Mouse (Mus musculus) forebrain, postnatal 0 days (tissue): ENCODE results near the gene Tmem189. TPM values are rescaled to one million over a fixed set of nuclear protein-coding genes. Genes with fewer than 3 reads are reported as not detected.

Experiments used
- ATAC-seq: fragments of 200-750 bp; cut with Nextera tagmentation; 2 replicates; pipeline ENCODE4 v1.8.0; 2017; ENCODE audit warnings: mild to moderate bottlenecking, moderate library complexity
- DNase-seq: peaks from one replicate; pipeline ENCODE4 v3.0.0-alpha.2; 2015
- H3K27ac ChIP-seq: fragments of 300-500 bp; sonication (generic); 2 replicates; pipeline ENCODE4 v1.5.1; 2014; ENCODE audit warnings: low read depth, mild to moderate bottlenecking, antibody characterized with exemption, low read length, moderate library complexity, mixed read lengths
- H3K27me3 ChIP-seq: fragments of 300-500 bp; sonication (generic); 2 replicates; pipeline ENCODE4 v1.6.1; 2014; ENCODE audit warnings: mild to moderate bottlenecking, low read length, mixed read lengths; ENCODE audit not compliant: insufficient read depth
- H3K36me3 ChIP-seq: fragments of 300-500 bp; sonication (generic); 2 replicates; pipeline ENCODE4 v1.6.1; 2014; ENCODE audit warnings: mild to moderate bottlenecking, moderate library complexity; ENCODE audit not compliant: insufficient read depth
- H3K4me1 ChIP-seq: fragments of 300-500 bp; sonication (generic); 2 replicates; pipeline ENCODE4 v1.6.1; 2014; ENCODE audit warnings: antibody characterized with exemption; ENCODE audit not compliant: insufficient read depth
- H3K4me2 ChIP-seq: fragments of 300-500 bp; sonication (generic); 2 replicates; pipeline ENCODE4 v1.6.1; 2014; ENCODE audit warnings: low read depth, mild to moderate bottlenecking, moderate library complexity
- H3K4me3 ChIP-seq: fragments of 300-500 bp; sonication (generic); 2 replicates; pipeline ENCODE4 v1.5.1; 2014; ENCODE audit warnings: low read depth, low read length, mixed read lengths
- H3K9ac ChIP-seq: fragments of 300-500 bp; sonication (generic); 2 replicates; pipeline ENCODE4 v1.6.1; 2014; ENCODE audit warnings: mild to moderate bottlenecking
- H3K9me3 ChIP-seq: fragments of 300-500 bp; sonication (generic); 2 replicates; pipeline ENCODE4 v1.6.1; 2016; ENCODE audit warnings: low read length
- CTCF ChIP-seq: sonication (generic); IDR thresholded peaks from 2 replicates; pipeline ENCODE4 v1.5.1; 2016; ENCODE audit warnings: antibody characterized with exemption, control low read depth, low read depth
- WGBS: fragments of 180-500 bp; shearing (Covaris S2); extraction: QIAGEN DNeasy Blood & Tissue Kit; methylation state at CpG from one replicate; pipeline ENCODE4 v1.1.7; 2014; 5-methylcytosine and 5-hydroxymethylcytosine counted together
- polyA plus RNA-seq: library from polyadenylated mRNA; unstranded; fragments of >200 nt; fragmentation: Nextera tagmentation; extraction: Ambion mirVana; gene quantifications from 2 replicates; pipeline ENCODE4 v1.2.1, GENCODE M21; 2015
- total RNA-seq: library from RNA; depleted of rRNA; stranded (reverse); fragments of >200 nt; gene quantifications from 2 replicates; pipeline ENCODE4 v1.2.3, GENCODE M21; 2014

Tmem189 gene
- total and polyA plus RNA-seq, 2 experiments from 2014 or later = 38.4 to 39.5 TPM

DNA sequence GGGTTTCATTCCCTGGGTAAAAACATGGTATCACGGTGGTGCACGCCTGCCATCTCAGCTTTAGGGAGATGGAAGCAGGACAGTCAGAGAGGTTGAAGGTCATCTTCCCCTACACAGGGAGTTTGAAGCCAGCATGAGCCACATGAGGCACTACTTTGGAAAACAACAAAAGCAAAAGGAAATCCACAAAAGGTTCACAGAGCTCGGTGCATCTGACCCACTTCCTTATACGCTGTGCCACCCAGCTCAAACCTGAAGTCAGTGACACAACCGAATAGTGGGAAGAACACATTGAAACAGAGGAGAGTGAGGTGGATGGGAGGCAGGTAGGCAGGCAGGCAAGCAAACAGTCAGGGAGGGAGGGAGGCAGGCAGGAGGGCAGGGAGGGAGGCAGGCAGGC, 11.8 kb upstream of the Tmem189 start:
- WGBS = 80% methylated on average over 5 of the region's 5 CpGs
- H3K36me3 ChIP-seq = no peaks in the 10 kb centered on the region

DNA sequence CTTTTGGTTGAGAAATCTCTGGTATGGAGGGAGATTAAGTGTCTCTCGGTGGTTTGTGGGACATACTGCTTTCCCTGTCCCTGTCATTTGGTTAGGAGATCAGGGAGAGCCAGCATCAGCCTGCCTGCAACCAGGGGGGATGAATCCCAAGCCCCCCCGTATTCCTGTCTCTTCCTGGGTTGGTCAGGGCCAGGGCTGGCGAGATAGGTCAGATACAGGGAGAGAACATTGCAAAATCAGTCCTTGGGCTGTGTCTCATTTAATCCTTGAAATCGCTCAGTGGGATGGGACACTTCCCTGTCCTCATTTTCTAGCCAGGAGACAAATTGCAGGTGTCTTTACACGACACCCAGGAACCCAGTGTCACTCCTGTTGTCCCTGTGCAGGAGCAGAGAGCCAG, 10.4 kb upstream of the Tmem189 start:
- DNase-seq (no peak), ATAC-seq (no peak)
- Histone ChIP-seq H3K9ac (no peak overlapping the region), H3K4me1 (no peaks in the 10 kb centered on the region), H3K4me3 (no peak overlapping the region), H3K9me3 (no peaks in the 10 kb centered on the region), H3K27ac (no peak overlapping the region), H3K36me3 (no peaks in the 10 kb centered on the region), H3K27me3 (no peaks in the 10 kb centered on the region), H3K4me2 (no peak overlapping the region)
- no peak for TF ChIP-seq CTCF
- 83% methylated on average over 5 of the region's 5 CpGs for WGBS

More for the DNA sequence above, 11.8 kb upstream of the Tmem189 start:
- DNase-seq = no peak
- no peak for TF ChIP-seq CTCF
- no peaks in the 10 kb centered on the region for H3K27me3 ChIP-seq
- no peaks in the 10 kb centered on the region for H3K4me1 ChIP-seq
- ATAC-seq = no peak
- no peak overlapping the region for H3K27ac ChIP-seq
- H3K4me3 ChIP-seq = no peak overlapping the region
- H3K9ac ChIP-seq = no peak overlapping the region
- no peak overlapping the region for H3K4me2 ChIP-seq
- H3K9me3 ChIP-seq = no peaks in the 10 kb centered on the region

DNA sequence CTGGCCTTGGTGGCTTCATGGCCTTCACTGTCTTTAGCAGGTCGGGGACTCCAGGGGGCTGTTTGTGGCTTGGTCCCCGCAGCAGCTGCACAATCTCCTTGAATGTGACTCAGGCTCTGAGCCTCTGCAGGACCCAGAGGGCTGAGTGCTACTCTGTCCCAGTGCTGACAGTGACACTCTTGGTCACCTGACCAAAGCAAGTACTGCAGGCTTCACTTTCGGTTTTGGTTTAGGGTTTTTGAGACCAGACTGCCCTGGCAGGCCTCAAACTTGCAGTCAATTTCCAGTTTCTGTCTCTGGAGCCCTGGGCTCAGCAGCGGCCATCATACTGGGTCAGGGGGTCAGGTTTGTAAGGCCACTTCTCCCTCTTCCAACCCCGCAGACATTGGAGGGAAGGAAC, 8.3 kb upstream of the Tmem189 start:
- no peak; the same call in 1 of the 2 replicates for ATAC-seq
- no peaks in the 10 kb centered on the region for H3K27me3 ChIP-seq
- TF ChIP-seq CTCF = no peak

DNA sequence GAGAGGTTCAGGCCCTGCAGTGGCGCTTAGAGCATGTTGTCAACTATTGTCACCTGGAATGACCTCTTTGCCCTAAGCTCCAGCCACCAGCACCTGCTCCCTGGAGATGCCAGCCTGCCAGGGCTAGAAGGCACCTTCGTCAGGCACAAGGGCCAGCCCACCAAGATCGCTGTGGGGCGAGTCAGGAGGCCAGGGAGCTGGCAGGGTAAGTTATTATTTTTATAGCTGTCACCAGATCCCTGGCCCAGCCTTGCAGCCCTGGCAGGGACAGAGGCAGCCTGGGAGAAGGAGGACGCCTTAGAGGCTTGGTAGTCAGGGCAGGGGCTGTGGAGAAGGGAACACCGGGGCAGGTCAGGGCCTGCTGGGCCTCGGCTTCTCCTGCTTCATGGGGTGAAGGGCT, 6.5 kb upstream of the Tmem189 start:
- ATAC-seq (no peak), DNase-seq (no peak)
- WGBS = 87% methylated on average over 7 of the region's 7 CpGs

More for the DNA sequence above, 8.3 kb upstream of the Tmem189 start:
- H3K4me3 ChIP-seq = no peak overlapping the region
- 50% methylated on average over 5 of the region's 5 CpGs for WGBS
- no peak overlapping the region for H3K4me2 ChIP-seq
- no peak for DNase-seq
- H3K9me3 ChIP-seq = no peaks in the 10 kb centered on the region
- no peaks in the 10 kb centered on the region for H3K36me3 ChIP-seq
- no peak overlapping the region for H3K9ac ChIP-seq
- no peak overlapping the region for H3K27ac ChIP-seq
- no peaks in the 10 kb centered on the region for H3K4me1 ChIP-seq

DNA sequence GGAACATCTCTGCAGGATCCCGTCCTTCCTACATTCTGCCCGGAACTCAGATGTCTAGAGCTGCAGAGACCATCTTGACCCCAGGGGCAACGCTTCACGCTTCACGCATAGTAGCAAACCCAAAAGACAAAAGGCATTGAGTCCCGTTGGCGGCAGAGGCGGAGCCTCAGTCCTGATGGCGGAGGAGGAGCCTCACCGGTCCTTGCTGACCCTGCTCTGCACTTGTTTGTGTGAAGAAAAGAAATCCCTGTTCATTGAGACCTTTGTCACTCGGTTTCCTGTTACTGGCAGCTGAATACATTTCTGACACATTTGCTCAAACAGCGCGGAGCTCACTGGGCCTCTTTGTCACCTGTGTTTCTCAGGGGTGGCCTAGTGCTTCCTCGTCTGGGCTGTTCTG, 5.9 kb upstream of the Tmem189 start:
- Histone ChIP-seq H3K27me3 (peaks cover 11% of the 10 kb centered on the region), H3K9ac (no peak overlapping the region), H3K9me3 (no peaks in the 10 kb centered on the region), H3K36me3 (no peaks in the 10 kb centered on the region), H3K4me2 (no peak overlapping the region), H3K27ac (no peak overlapping the region), H3K4me3 (no peak overlapping the region), H3K4me1 (no peaks in the 10 kb centered on the region)
- 76% methylated on average over 14 of the region's 14 CpGs for WGBS
- no peak for DNase-seq
- TF ChIP-seq CTCF = no peak
- no peak for ATAC-seq

More for the DNA sequence above, 6.5 kb upstream of the Tmem189 start:
- Histone ChIP-seq H3K9ac (no peak overlapping the region), H3K27ac (no peak overlapping the region), H3K9me3 (no peaks in the 10 kb centered on the region), H3K4me3 (no peak overlapping the region), H3K4me2 (no peak overlapping the region), H3K36me3 (no peaks in the 10 kb centered on the region), H3K4me1 (no peaks in the 10 kb centered on the region), H3K27me3 (0 out of 2 replicates have a peak, but pooled peaks cover 5% of the 10 kb centered on the region)
- TF ChIP-seq CTCF = no peak

DNA sequence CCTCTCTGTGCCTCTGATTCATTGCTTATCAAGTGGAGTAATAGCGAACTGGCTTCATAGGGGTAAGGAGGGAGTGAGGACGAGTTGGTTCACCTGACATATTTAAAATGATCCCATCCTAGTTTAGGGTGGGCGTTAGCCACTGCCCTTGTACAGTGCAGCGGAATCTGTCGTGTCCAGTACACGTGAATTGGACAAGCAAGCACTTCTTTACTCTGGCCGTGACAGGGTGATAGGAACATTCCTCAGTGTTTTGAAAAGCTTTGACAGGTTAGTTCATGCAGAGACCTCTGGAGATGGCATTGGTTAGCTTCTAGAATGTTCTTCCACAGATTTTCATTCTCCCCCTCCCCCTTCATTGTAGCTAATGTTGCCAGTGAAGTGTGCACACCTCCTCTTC, 5.3 kb upstream of the Tmem189 start:
- 95% methylated on average over 7 of the region's 7 CpGs for whole genome bisulfite sequencing
- no peak for ATAC-seq

DNA sequence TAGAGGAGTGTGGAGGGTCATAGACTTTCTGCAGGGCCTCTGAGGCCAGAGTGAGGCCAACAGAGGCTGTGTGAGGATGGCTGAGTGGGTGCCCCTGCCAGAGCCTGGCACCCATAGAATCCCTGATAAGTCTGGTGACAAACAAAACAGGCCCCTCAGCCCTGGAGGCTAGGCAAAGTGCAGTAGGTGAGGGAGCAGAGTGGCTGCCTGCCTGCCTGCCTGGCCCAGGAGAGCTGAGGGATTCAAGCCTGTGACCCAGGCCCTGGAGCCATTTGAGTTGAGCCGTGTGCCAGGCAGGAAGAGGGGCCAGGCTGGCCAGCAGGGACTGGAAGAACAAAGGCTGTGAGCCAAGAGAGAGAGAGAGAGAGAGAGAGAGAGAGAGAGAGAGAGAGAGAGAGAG, 4.6 kb upstream of the Tmem189 start:
- H3K9me3 ChIP-seq = no peaks in the 10 kb centered on the region
- WGBS = 33% methylated on average over 1 of the region's 1 CpGs
- no peak for ATAC-seq
- no peaks in the 10 kb centered on the region for H3K4me1 ChIP-seq
- no peak overlapping the region for H3K27ac ChIP-seq
- DNase-seq = no peak
- TF ChIP-seq CTCF = no peak
- H3K4me2 ChIP-seq = no peak overlapping the region
- no peak overlapping the region for H3K9ac ChIP-seq
- no peak overlapping the region for H3K4me3 ChIP-seq
- no peaks in the 10 kb centered on the region for H3K36me3 ChIP-seq
- peaks cover 21% of the 10 kb centered on the region for H3K27me3 ChIP-seq

More for the DNA sequence above, 5.3 kb upstream of the Tmem189 start:
- Histone ChIP-seq H3K27me3 (peaks cover 15% of the 10 kb centered on the region), H3K4me1 (no peaks in the 10 kb centered on the region), H3K27ac (no peak overlapping the region), H3K9me3 (no peaks in the 10 kb centered on the region), H3K9ac (no peak overlapping the region), H3K4me3 (no peak overlapping the region), H3K36me3 (no peaks in the 10 kb centered on the region), H3K4me2 (no peak overlapping the region)
- no peak for TF ChIP-seq CTCF
- DNase-seq = no peak

DNA sequence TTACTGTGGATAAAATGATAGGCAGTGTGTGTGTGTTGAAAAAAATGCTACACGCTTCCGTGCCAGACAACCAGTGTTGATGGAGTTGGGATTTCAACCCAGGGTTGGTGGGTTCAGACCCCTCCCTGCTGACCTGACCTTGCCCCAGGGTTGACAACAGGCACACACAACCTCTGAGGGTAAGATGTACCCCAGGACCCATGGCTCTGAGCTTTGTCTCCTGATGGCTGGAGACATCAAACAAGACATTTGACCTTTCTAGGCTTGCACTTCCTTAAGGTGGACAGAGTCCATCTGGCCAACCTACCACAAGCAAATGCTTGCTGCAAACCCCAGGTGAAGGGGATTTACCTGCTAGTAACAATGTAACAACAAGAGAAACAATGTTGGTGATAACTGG, 3.9 kb upstream of the Tmem189 start:
- Histone ChIP-seq H3K36me3 (no peaks in the 10 kb centered on the region), H3K27ac (no peak overlapping the region), H3K4me2 (no peak overlapping the region), H3K27me3 (peaks cover 23% of the 10 kb centered on the region), H3K9ac (no peak overlapping the region), H3K4me3 (no peak overlapping the region), H3K4me1 (no peaks in the 10 kb centered on the region), H3K9me3 (no peaks in the 10 kb centered on the region)
- DNase-seq (no peak), ATAC-seq (no peak)
- TF ChIP-seq CTCF = no peak
- WGBS = 90% methylated on average over 2 of the region's 2 CpGs
